ENCODE assay signal across 12 mouse cellular contexts in genomic region chr1:156471071-156471470, GRCm38 (mm10). TPM values are rescaled to one million over a fixed set of nuclear protein-coding genes. Genes with fewer than 3 reads are reported as not detected.
A peak's percentile ranks its signal among the peaks of the same experiment; 100 is the strongest.
DNase-seq lines count a peak whose midpoint lies in the region; ATAC-seq and TF ChIP-seq lines count a peak whose summit lies in the region.
"Had no signal": no experiment of that assay in that cellular context is flagged by ENCODE, and none has a peak within 500 bp of the region (broad histone marks: within the 10 kb centered on the region; RNA-seq: fewer than 3 reads in every experiment).

No protein-coding gene starts in this region.

- no peaks in the 10 kb centered on the region for H3K27me3 ChIP-seq in lung, postnatal 0 days (replicated peaks; ENCODE audit: insufficient read depth, low read length)
- peaks cover 25% of the 10 kb centered on the region for H3K27me3 ChIP-seq in liver, embryonic 15.5 days
- no peaks in the 10 kb centered on the region for H3K27me3 ChIP-seq in stomach, embryonic 16.5 days (ENCODE audit: control insufficient read depth, insufficient read depth, low read length)
- no peaks in the 10 kb centered on the region for H3K27me3 ChIP-seq in forebrain, embryonic 11.5 days (ENCODE audit: control insufficient read depth, insufficient read depth, low read length)

- H3K4me2 ChIP-seq in lung, postnatal 0 days (replicated peaks; ENCODE audit: low read depth, low read length) = peak overlapping the region; percentile 89
- peak overlapping the region; percentile 73 for H3K4me2 ChIP-seq in liver, embryonic 15.5 days
- peak overlapping the region; percentile 70 for H3K4me2 ChIP-seq in stomach, embryonic 16.5 days (ENCODE audit: low read depth, low read length)
- H3K4me2 ChIP-seq in forebrain, embryonic 11.5 days (ENCODE audit: low read depth, low read length, severe bottlenecking) = no peak overlapping the region

- H3K36me3 ChIP-seq in lung, postnatal 0 days (ENCODE audit: insufficient read depth, low read length) = no peaks in the 10 kb centered on the region
- H3K36me3 ChIP-seq in liver, embryonic 15.5 days (replicated peaks) = peaks cover 7% of the 10 kb centered on the region
- peaks cover 13% of the 10 kb centered on the region for H3K36me3 ChIP-seq in stomach, embryonic 16.5 days (ENCODE audit: control insufficient read depth, insufficient read depth, low read length)
- peaks cover 3% of the 10 kb centered on the region; the same call in 1 of the 2 replicates for H3K36me3 ChIP-seq in forebrain, embryonic 11.5 days (ENCODE audit: control insufficient read depth, insufficient read depth, low read length)

- peak; percentile 24 for DNase-seq in adrenal gland, adult 2 months
- DNase-seq in adrenal gland, adult 18-20 months (ENCODE audit: low spot score in 2 of 2) = no peak
- peak; percentile 74 for DNase-seq in lung, postnatal 0 days (ENCODE audit: low spot score)
- no peak for DNase-seq in lung, postnatal 4 days
- no peak for DNase-seq in forebrain, embryonic 11.5 days (ENCODE audit: low spot score)
- DNase-seq in cerebellum, postnatal 10 days = no peak
- DNase-seq: adrenal gland, postnatal 10 days; gastrocnemius, postnatal 36 days; heart, postnatal 4 days; kidney, adult 8-10 months had no signal

- no peaks in the 10 kb centered on the region for H3K9me3 ChIP-seq in lung, postnatal 0 days (ENCODE audit: low read length)
- H3K9me3 ChIP-seq in liver, embryonic 15.5 days (replicated peaks) = no peaks in the 10 kb centered on the region
- peaks cover 11% of the 10 kb centered on the region; the same call in 1 of the 2 replicates for H3K9me3 ChIP-seq in stomach, embryonic 16.5 days (replicated peaks; ENCODE audit: control insufficient read depth, low read length)
- H3K9me3 ChIP-seq in forebrain, embryonic 11.5 days (ENCODE audit: control insufficient read depth, low read length) = no peaks in the 10 kb centered on the region

- WGBS in lung, postnatal 0 days = 40% methylated on average over 3 of the region's 3 CpGs
- 61% methylated on average over 3 of the region's 3 CpGs for WGBS in liver, embryonic 15.5 days (ENCODE audit: insufficient replicate concordance)
- 61% methylated on average over 3 of the region's 3 CpGs for WGBS in stomach, embryonic 16.5 days
- 92% methylated on average over 3 of the region's 3 CpGs for WGBS in forebrain, embryonic 11.5 days

- H3K27ac ChIP-seq in lung, postnatal 0 days (ENCODE audit: low read length) = peak overlapping the region; percentile 62
- H3K27ac ChIP-seq in liver, embryonic 15.5 days (replicated peaks) = peak overlapping the region; percentile 46
- H3K27ac ChIP-seq in stomach, embryonic 16.5 days (ENCODE audit: low read length) = peak overlapping the region; percentile 78
- H3K27ac ChIP-seq in forebrain, embryonic 11.5 days (ENCODE audit: low read depth, low read length) = no peak overlapping the region

- no peak overlapping the region for H3K9ac ChIP-seq in lung, postnatal 0 days (replicated peaks; ENCODE audit: low read depth)
- no peak overlapping the region for H3K9ac ChIP-seq in liver, embryonic 15.5 days
- H3K9ac ChIP-seq in stomach, embryonic 16.5 days (ENCODE audit: low read length) = no peak overlapping the region
- no peak overlapping the region for H3K9ac ChIP-seq in forebrain, embryonic 11.5 days (ENCODE audit: low read length)

- no peak for TF ChIP-seq CTCF in lung, postnatal 0 days (IDR thresholded peaks at IDR 0.05)

- TF ChIP-seq EP300 in lung, postnatal 0 days (IDR thresholded peaks at IDR 0.05) = no peak; the same call in 1 of the 2 replicates

- H3K4me1 ChIP-seq in lung, postnatal 0 days (ENCODE audit: insufficient read depth, low read depth, low read length) = no peaks in the 10 kb centered on the region
- peaks cover 36% of the 10 kb centered on the region for H3K4me1 ChIP-seq in liver, embryonic 15.5 days (replicated peaks)
- H3K4me1 ChIP-seq in stomach, embryonic 16.5 days (ENCODE audit: control insufficient read depth, insufficient read depth, low read length) = peaks cover 19% of the 10 kb centered on the region
- no peaks in the 10 kb centered on the region for H3K4me1 ChIP-seq in forebrain, embryonic 11.5 days (replicated peaks; ENCODE audit: control insufficient read depth, insufficient read depth, low read length)

- ATAC-seq in lung, postnatal 0 days = peak; percentile 13; the same call in 1 of the 2 replicates
- no peak for ATAC-seq in liver, embryonic 15.5 days (ENCODE audit: insufficient read depth)
- ATAC-seq in stomach, embryonic 16.5 days (ENCODE audit: insufficient read depth, low FRiP score) = no peak
- ATAC-seq in forebrain, embryonic 11.5 days (replicated peaks; ENCODE audit: low FRiP score) = no peak

- H3K4me3 ChIP-seq in lung, postnatal 0 days (ENCODE audit: low read depth, low read length) = no peak overlapping the region
- H3K4me3 ChIP-seq in liver, embryonic 15.5 days (replicated peaks) = no peak overlapping the region; the same call in 1 of the 2 replicates
- H3K4me3 ChIP-seq in stomach, embryonic 16.5 days (replicated peaks; ENCODE audit: low read length) = no peak overlapping the region
- no peak overlapping the region for H3K4me3 ChIP-seq in forebrain, embryonic 11.5 days (ENCODE audit: low read depth, low read length)

RNA-seq across cellular contexts. Expression of gene Soat1, which starts 3.1 kb away (rescaled TPM):
- total RNA-seq in adrenal gland, adult 2 months (2021) = 1,000 to 10,000 TPM; 1,258 to 1,398 TPM
- polyA plus RNA-seq in adrenal gland, adult 2 months (2012; rRNA removed) = 116 and 185 TPM in 2 replicates
- total RNA-seq in adrenal gland, adult 18-20 months (2021) = 1,000 to 10,000 TPM; 1,467 to 1,486 TPM
- polyA plus RNA-seq in lung, postnatal 0 days (2015; fragmentation: Nextera tagmentation; extraction: Ambion mirVana) = 110 and 140 TPM in 2 replicates
- 20.5 and 22.3 TPM in 2 replicates for polyA plus RNA-seq in liver, embryonic 15.5 days (2015; fragmentation: Nextera tagmentation; extraction: Ambion mirVana)
- 44.7 and 46.8 TPM in 2 replicates for polyA plus RNA-seq in stomach, embryonic 16.5 days (2015; fragmentation: Nextera tagmentation; extraction: Ambion mirVana)
- 22.5 and 25.8 TPM in 2 replicates for polyA plus RNA-seq in forebrain, embryonic 11.5 days (2014; fragmentation: Nextera tagmentation; extraction: Ambion mirVana)

RNA-seq across cellular contexts. Expression of gene Axdnd1, which starts 50.1 kb away (rescaled TPM):
- total RNA-seq in adrenal gland, adult 2 months (2021) = 1 to 10 TPM; 1.7 to 9.1 TPM
- polyA plus RNA-seq in adrenal gland, adult 2 months (2012; rRNA removed) = 0.11 TPM in 1 of 2 replicates, not detected in the other
- 1 to 10 TPM; 5.3 to 8.7 TPM for total RNA-seq in adrenal gland, adult 18-20 months (2021)
- 0.29 and 0.84 TPM in 2 replicates for polyA plus RNA-seq in lung, postnatal 0 days (2015; fragmentation: Nextera tagmentation; extraction: Ambion mirVana)
- polyA plus RNA-seq in liver, embryonic 15.5 days (2015; fragmentation: Nextera tagmentation; extraction: Ambion mirVana) = not detected in 2 replicates
- polyA plus RNA-seq in stomach, embryonic 16.5 days (2015; fragmentation: Nextera tagmentation; extraction: Ambion mirVana) = 0.22 and 0.29 TPM in 2 replicates
- 0.43 TPM in 1 of 2 replicates, not detected in the other for polyA plus RNA-seq in forebrain, embryonic 11.5 days (2014; fragmentation: Nextera tagmentation; extraction: Ambion mirVana)

RNA-seq across cellular contexts. Expression of gene Gm10031, which starts 52.7 kb away (rescaled TPM):
- 10 to 100 TPM; 37.5 to 44.6 TPM for total RNA-seq in adrenal gland, adult 2 months (2021)
- polyA plus RNA-seq in adrenal gland, adult 2 months (2012; rRNA removed) = 13.3 and 20.3 TPM in 2 replicates
- 10 to 100 TPM; 39.7 to 42.8 TPM for total RNA-seq in adrenal gland, adult 18-20 months (2021)
- polyA plus RNA-seq in lung, postnatal 0 days (2015; fragmentation: Nextera tagmentation; extraction: Ambion mirVana) = 0.26 and 0.40 TPM in 2 replicates
- 0.06 and 0.17 TPM in 2 replicates for polyA plus RNA-seq in liver, embryonic 15.5 days (2015; fragmentation: Nextera tagmentation; extraction: Ambion mirVana)
- polyA plus RNA-seq in stomach, embryonic 16.5 days (2015; fragmentation: Nextera tagmentation; extraction: Ambion mirVana) = 0.09 and 1.00 TPM in 2 replicates
- 0.12 and 0.37 TPM in 2 replicates for polyA plus RNA-seq in forebrain, embryonic 11.5 days (2014; fragmentation: Nextera tagmentation; extraction: Ambion mirVana)

Comparison
In these comparisons a context has a peak if more than half of its experiments do, and no peak if none do; other contexts are left out.
1. DNase-seq: peak in adrenal gland, adult 2 months (single experiment) and lung, postnatal 0 days (single experiment); none in adrenal gland, adult 18-20 months (0 of 2), lung, postnatal 4 days (0 of 2), forebrain, embryonic 11.5 days (single experiment) and cerebellum, postnatal 10 days (0 of 2).